Mouse (Mus musculus): ENCODE data around the gene Col6a2.

Col6a2 gene

DNA sequence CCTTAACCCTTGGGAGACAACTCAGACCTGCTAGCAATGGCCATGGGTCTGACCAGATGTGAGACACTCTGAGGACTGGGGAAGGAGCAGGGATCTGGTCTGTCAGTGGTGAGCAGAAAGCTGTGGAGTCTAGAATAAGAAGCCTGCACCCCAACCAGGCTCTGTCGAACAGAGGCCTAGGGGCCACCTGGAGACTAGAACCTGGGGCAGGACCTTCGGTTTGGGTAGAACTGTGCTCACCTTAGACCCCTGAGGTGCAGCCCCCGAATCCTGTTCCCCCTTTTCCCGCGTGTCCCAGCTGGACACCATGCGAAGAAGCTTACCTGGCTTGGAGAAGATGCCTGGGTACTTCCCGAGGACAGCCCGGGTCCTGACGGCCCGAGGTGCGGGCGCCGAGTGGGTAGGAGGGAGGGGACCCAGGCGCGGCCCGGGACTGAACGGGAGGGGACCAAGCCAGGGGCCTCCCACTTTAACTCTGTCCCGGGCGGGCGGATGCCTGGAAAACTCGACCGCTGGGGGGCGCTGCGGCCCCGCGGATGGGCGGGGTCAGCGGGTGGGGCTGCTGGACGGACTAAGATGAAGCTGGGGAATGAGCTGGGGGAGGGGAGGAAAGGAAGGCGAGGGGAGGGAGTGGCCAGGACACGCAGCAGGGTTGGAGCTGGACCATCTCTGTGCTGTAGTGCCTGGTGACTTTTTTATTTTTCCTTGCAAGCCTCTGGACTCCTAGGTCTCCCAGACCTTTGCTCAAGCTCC, at the start of gene Col6a2:
Gene Col6a2 (minus strand): TSS at position 703 of the 753 bp plus-strand sequence.
- peak; percentile 96 for DNase-seq (ENCODE audit: extremely low spot score, low spot score)

DNA sequence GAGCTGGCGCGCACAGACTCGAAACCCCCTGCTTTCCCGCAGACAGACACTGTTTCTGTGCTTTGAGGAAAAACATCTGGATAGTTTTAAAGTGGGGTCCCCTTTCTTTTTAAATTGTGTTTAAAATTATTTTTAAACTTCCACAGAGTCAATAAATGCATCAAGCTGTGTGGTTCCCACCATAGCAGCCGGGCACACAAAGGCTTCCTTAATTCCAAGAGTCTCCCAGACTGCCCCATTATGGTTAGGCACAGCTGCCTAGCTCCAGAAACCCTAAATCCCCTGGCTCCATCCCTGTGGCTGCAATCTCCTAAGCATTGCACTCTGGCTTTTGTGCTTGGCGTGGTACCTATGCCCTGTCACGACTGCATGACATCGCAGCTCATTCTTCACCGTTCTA, 48.5 kb upstream of the Col6a2 start:
- no peak for DNase-seq (ENCODE audit: extremely low spot score, low spot score)

DNA sequence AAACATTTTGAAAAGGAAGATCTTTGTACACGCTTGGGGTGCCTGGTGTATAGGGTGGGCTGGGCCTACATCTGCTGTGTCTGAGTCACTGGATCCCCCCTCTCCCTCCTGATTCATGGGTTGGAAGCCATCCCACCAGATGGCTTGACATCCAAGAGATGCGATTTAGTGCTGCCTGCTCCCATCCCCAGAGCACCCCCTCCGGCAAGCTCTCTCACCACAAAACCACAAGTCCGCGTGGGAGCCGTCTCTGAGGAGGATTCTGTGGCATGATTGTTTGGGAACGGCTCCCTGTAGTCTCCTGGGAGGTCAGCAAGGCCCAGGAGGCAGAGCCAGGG, 45.5 kb upstream of the Col6a2 start:
- DNase-seq (ENCODE audit: extremely low spot score, low spot score) = no peak

DNA sequence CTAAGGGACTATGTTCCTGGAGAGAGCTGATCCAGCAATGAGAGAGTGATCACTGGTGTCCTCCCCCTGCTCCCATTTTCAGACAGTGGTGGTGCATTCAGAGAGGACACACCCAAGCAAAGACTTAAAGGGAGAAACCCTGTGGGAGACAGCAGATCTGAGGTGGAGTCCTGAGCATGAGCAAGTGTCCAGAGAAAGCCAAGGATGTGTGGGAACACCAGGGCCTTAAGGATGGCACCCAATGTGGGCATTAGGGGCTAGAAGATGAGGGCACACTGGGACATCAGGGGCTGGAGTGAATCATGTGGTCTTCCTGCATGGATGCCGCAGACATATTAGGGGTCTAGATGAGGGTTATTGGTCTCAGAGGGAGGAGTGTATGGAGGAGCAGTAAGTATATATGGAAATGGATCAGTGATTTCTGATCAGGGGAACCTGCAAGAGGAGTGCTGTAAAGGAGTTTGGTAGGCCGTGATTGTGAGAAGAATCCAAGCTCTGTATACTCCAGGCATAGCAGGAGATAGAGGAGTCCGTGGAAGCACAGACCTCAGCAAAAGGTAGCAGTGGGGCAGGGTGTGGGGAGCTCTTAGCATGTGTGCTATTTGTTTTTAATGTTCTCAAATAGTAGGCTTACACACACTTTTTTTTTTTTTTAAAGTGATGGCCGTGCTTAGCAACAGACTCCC, 45.0 kb upstream of the Col6a2 start:
- DNase-seq (ENCODE audit: extremely low spot score, low spot score) = no peak

DNA sequence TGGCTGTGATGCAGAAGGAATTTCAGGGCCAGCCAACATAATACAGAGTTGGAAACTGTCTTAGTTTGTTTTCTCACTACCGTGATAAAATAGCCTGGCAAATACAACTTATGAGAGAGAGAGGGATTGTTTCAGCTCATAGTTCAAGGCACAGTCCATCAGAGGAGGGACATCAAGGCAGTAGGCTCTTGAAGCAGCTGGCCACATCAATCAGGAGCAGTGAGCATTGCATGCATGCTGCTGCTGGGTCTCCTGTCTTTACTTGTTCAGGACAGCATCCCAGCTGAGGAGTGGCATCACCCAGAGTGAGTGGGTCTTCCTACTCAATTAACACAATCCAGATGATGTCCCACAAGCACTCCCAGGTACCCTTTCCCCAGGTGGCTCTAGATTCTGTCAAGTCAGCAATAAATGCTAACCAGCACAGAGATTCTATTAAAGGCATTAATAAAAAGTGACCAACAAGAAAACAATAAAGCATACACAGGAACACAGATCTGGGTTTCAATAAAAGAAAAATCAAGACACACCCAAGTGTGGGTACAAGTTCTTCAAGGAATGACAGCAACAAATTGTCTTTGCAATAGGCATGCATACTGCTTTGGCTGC, 43.9 kb upstream of the Col6a2 start:
- DNase-seq (ENCODE audit: extremely low spot score, low spot score) = no peak

DNA sequence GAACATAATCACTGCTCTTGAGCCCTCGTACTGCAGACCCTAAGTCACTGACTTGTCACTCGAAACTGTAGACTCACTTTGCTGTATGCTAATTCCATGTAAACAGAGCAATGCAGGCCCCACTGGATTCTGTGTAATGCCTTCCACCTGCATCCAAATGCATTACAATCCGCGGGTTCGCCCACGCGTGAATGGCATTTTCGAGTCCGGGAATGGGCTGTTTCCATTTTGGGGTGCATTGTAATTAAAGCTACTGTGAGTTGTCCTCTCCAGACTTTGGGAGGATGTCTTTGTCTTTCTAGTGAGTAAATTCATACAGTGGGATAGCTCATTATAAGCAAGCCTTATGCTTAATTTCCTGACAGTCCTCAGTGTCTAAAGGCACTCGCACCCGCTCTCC, 42.1 kb upstream of the Col6a2 start:
- no peak for DNase-seq (ENCODE audit: extremely low spot score, low spot score)

DNA sequence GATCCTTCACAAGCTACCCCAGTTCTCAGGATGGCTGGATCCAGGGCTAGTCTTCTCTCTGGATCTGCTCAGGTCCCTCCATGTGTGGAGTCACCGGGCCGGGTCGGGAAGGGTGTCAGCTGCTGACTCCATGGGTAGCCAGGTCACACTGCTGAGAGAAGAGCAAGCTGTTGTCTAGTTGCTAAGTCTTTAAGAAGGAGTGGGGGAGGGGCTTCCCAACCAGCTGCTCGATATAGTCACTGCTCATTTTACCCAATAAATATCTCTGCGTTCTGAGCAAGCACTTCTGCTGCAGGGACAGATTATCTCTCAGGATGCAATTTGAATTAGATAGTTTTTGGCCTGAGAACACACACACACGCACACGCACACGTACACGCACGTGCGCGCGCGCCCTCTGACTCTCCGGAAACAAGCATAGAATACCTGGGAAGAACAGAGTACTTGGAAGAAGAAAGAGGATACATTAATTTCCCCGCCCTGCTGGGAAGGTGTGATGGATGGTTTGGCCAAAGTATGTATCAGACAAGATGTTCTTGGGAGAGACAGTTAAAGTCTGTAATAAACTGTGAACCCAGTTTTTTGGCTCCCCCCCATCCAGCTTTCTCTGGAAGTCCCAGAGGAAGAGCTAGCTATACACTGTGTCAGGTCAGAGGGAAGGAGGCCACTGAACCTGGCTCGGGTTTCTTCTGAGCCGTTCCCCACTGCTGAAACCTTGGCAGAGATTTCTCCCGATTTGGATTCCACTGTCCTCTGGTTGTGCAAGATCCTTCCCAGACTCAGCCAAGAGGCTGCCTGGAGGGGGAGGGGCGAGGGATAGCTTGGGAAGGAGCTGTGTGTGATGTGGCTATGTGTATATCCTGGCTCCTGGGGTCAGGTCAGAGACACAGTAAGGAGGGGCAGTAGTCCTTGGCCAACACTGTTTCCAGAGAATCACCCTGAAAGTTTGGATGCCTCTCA, 41.0 kb upstream of the Col6a2 start:
- DNase-seq (ENCODE audit: extremely low spot score, low spot score) = no peak

DNA sequence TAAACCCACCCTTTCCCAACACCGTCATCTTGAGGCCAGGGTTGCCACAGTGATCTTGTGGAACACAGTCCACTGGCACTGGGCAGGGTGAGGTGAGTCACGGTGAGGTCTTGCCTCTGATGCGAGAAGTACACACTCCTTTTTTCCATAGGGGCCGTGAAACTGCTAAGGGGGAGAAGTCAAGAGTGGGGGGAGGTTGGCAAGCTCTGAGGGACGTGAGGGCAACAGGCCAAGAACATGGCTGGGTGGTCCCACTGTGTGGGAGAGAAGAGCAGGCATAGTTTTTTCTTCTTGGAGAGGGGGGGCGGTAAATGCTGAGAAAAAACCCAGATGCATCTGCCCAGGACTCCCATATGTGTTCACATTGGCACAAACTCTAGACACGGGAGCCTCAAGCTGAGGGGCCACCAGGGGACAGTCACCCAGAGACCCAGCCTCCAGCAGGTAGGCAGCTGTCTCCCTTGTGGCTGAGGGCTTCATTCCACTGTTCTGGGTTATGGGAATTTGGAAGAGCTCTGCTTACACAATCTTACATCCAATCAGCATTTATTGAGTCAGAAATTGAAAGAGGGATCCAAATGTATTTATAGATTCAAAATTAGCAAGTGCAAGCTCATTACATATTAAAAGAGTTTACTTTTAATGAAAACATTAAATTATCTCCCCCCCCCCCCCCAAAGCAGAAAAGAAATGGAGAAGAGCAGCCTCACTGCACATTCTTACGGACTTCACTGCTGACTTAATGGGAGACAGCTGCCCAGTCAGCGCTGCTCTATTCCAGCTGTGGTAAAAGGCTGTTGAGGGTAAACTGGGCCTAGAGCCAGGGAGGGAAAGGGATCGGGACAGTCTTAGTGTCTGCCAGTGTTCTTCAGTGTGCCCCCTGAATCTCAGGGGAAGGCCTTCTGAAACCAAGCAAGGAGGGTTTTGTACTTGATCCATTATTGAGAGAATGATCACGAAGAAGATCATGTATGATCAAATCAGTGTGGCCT, 30.2 kb upstream of the Col6a2 start:
- no peak for DNase-seq (ENCODE audit: extremely low spot score, low spot score)

DNA sequence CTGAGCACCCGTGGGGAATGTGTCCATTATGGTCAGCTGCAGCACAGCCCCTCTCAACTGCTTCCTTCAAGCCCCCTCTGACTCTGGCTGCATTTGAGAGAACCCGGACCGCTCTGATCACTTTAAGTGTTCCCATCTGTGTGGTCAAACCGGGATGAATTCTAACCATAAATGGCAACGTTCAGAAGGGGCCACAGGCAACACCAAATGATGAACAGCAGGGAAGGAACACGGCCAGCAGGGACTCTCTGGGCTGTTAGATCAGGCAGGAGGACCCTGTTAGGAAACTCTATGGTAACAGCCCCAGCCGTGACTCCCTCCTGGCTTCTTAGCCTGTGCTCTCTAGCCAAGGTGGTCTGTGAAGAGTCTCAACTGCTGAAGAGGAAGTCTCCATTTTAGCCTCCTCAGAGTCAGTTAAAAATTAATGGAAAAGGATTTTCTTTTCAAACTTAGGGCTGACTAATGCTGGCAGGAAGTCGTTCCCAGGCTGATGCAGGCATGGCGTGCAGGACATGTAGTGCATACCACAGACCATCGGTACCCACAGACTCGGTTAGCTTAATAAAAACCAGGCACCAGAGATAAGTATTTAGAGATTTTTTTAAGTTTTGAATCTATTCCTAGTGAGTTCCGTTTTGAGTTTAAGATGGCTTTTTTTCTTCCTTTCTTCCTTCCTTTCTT, 27.4 kb upstream of the Col6a2 start:
- peak; percentile 17 for DNase-seq (ENCODE audit: extremely low spot score, low spot score)

DNA sequence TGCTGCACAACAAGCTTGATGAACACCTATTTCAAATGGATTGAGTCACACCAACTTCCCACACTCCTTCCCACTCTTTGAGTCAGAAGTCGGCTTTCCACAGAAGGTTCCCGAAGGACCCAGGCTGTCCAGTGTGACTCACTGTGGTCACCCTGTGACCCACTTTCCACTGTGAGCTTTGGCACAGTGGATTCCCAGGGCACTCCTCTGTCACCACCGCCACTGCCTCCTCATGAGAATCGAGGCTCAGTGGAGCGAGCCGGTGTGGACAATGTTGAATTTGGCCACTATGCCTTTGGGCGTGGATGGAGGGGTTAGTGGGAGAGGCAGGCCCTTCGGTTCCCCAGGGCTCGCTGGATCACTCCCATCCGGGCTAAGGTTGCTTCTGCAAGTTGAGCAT, 25.3 kb upstream of the Col6a2 start:
- DNase-seq (ENCODE audit: extremely low spot score, low spot score) = no peak

DNA sequence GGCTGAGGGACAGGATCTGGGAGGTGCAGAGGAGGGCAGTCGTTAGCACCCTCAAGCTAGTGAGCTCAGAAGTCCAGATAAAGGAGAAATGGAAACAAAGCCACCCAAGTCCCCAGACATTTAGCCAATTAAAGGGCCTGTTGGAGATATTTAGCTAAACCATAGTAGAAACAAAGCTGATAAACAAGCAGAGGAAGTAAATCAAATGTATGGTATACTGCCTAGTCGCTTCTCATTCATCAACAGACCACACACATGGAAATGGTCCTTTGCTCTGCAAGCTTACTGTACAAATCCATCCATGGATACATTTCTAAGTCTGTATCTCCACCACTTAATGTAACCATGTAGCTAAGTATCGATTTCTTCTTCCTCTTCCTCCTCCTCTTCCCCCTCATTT, 24.0 kb upstream of the Col6a2 start:
- no peak for DNase-seq (ENCODE audit: extremely low spot score, low spot score)

DNA sequence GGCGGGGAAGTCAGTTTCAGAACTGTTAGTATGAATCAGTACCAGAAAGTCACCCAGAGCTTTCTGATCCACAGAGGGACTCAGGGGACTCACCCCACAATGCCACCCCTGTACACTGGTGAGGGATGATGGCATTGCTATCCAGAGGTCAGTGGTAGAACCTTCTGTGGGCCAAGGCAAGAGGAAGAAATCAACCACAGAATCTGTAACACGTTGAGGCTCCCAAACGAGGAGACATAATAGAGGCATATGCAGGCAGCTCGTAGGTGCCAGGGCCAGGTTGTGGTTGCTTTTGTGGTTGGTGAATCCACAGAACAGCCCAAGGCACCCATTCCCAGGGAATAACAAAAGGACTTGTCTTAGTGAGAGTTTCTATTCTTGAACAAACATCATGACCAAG, 22.3 kb upstream of the Col6a2 start:
- DNase-seq (ENCODE audit: extremely low spot score, low spot score) = no peak

DNA sequence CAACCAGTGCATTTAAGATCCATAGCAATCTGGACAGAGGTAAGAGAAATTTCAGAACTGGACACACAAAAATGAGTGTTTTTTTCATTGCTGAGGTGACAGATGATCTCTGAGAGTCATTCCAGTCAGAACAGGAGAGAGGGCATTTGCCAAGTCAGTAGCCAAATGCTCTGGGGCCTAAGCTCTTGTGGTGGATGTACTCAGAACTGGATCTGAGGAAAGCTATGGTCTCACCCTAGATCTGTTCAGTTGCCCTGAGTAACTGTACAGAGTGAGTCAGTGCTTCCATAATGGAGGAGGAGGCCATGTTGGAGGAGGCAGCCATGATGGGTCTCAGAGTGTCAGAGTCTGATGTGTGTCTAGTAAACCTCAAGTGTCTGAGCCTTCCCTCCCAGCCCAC, 21.6 kb upstream of the Col6a2 start:
- DNase-seq (ENCODE audit: extremely low spot score, low spot score) = no peak

DNA sequence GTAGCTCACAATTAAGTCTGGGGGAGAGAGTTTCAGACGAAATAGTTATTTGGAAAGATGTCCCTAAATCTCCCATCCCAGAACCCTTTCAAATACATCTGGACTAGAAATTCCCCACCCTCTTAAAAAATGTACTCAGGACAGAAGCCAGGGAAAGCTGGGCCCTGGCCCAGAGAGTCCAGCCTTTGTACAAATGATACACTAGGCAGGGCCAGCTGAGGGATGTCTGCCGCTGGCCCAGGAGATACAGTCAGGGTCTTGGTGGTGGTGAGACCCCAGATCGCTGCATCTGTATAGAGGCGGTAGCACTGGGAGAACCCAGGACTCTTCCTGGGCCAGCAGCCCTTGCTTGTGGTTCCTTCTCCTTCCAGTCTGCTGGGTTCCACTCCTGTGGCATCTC, 20.6 kb upstream of the Col6a2 start:
- DNase-seq (ENCODE audit: extremely low spot score, low spot score) = no peak

DNA sequence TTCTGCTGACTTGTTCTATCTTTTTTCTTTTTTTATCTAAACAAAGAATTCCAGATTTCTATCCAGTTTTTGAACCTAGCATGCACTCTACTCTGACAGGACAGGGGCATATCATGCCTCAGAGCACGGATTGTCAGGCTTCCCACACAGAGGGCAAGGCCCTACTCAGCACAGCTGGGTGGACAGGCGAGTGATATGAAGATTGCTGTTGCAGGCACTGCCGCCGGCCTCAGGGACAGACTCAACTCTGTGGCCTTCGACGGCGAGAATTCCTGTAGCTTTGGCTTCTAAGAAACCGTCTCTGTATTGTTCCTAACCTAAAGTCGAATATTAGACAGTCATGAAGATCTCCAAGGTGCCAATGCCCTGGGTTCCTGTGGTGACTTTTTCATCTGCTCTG, 20.0 kb upstream of the Col6a2 start:
- no peak for DNase-seq (ENCODE audit: extremely low spot score, low spot score)

DNA sequence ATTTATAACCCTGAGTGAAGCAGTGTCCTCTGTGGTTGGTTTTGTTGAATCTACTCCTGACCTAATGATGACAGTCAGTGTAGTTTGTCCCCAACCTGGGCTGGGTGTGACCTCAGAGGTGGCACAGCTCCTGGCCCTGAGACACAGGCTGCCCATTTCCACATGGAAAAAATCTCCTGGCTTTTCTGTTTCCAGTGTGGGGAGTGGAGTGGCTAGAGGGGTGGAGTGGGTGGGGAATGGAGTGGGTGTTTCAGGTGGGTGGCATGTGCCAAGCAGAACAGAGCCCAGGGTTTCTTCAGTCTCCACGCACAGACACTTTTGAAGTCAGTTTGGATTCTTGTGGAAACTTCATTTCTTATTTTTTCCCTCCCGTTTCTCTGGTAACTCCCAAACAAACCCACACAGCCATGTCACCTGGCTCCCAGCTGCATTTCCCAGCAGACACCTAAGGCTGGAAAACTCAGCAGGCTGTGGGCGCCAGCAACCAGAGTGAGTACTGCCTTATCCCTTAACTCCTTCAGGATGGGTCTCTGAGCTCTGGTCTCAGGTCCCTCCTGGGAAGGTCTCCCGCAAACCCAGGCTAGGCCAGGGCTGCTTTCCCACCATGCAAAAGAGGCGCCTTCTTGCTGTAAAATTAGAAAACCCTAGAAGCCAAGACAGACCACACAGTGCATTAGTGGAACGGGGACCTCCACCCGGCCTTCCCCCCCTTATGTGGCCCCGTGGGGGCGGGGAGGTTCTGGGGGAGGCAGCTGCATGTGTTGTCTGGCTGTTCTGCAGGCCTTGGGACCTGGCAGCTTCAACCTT, 19.4 kb upstream of the Col6a2 start:
- no peak for DNase-seq (ENCODE audit: extremely low spot score, low spot score)

DNA sequence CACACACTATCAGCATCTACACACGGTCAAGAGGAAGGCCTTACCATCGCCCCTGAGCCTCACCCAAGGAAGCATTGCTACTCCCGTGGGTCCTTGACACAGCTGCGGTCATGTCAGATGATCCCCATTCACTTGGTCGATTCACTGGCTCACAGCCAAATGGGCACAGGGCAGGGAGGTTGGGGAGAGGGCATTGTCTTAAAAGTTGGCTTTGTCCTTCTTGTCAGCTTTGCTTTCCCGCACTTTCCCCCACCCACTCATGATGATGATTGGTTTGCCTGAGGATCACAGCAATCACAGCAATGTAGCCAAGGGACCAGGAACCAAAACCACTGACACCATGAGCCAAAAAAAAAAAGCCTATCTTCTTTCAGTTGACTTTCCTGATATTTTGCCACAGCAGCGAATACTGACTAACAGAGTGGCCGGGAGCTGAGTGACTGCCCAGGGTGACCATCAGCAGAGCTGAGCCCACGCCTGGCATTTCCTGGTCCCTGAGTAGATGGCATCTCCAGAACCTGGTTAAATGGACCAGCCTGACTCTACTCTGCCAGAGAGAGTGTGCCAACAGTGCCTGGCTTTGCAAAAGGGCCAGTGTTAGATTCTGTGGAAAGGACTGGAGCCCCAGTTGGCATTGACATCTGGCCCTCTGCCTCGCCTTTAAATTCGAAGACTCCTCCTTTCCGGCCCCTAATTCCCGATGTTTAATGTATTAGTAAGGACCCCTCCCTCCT, 18.6 kb upstream of the Col6a2 start:
- DNase-seq (ENCODE audit: extremely low spot score, low spot score) = no peak

DNA sequence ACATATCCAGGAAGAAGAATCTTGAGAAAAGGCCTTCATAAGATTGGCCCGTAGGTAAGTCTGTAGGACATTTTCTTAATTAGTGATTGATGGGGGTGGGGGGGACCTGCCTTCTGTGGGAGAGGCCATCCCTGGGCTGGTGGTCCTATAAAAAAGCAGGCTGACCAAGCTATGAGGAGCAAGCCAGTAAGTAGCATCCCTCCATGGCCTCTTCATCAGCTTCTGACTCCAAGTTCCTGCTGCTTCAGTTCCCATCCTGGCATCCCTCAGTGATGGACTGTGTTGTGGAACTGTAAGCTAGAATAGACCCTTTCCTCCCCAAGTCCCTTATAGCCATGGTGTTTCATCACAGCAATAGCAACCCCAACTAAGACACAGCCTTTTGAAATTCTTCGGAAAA, 16.5 kb upstream of the Col6a2 start:
- no peak for DNase-seq (ENCODE audit: extremely low spot score, low spot score)

Data from neural tube, embryonic 10.5 days (tissue).